Mouse (Mus musculus) CH12.LX (cell line): ENCODE data around the gene Gprasp1.

ENCODE experiments used
- CHD1 ChIP-seq: IDR thresholded peaks from 2 replicates; pipeline ENCODE4 v1.6.1; 2012; ENCODE audit warnings: low read depth, low read length, improper control_type of control experiment, inconsistent platforms
- CTCF ChIP-seq, 2 experiments: IDR thresholded peaks in 1 of 2; conservative IDR thresholded peaks in 1 of 2; 2 replicates each; pipeline ENCODE4 v1.5.1; 2011 to 2012; ENCODE audit warnings: low read depth in 2 of 2, low read length in 2 of 2, improper control_type of control experiment in 1 of 2, inconsistent platforms in 1 of 2, mild to moderate bottlenecking in 1 of 2, moderate library complexity in 1 of 2
- EP300 ChIP-seq: IDR thresholded peaks from 2 replicates; pipeline ENCODE4 v1.6.1; 2011; ENCODE audit warnings: low read length, improper control_type of control experiment
- POLR2A ChIP-seq: IDR thresholded peaks from 2 replicates; pipeline ENCODE4 v1.6.1; 2011; ENCODE audit warnings: low read depth, mild to moderate bottlenecking, improper control_type of control experiment, low read length
- SMC3 ChIP-seq: IDR thresholded peaks from 2 replicates; pipeline ENCODE4 v1.6.1; 2011; ENCODE audit warnings: low read depth, low read length, improper control_type of control experiment
- TCF12 ChIP-seq: IDR thresholded peaks from 2 replicates; pipeline ENCODE4 v1.6.1; 2014; ENCODE audit warnings: low read depth, mild to moderate bottlenecking, inconsistent platforms, low read length, improper control_type of control experiment
- ZNF384 ChIP-seq: IDR thresholded peaks from 2 replicates; pipeline ENCODE4 v1.6.1; 2012; ENCODE audit warnings: low read depth, low read length, improper control_type of control experiment, inconsistent platforms

DNA sequence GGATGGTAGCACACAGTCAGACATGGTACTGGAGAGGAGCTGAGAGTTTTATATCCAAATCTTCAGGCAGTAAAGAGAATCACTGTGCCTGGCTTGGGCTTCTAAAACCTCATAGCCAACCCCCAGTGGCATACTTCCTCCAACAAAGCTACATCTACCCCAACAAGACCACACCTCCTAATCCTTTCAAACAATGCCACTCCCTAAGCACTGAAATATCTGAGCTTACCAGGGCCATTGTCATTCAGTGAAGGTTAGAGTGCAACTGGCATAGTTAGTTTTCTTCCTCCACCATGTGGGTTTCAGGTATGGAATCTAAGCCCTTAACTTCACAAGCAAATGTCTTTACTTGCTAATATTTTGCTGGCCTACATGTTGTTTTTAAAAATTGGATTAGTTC, 49.0 kb downstream of the Gprasp1 start:
- TF ChIP-seq CHD1 (no peak), EP300 (no peak), CTCF (conservative IDR thresholded peaks at IDR 0.05 in 1 of 2, IDR thresholded peaks at IDR 0.05 in 1 of 2; ENCODE audit: low read depth in 2 of 2, low read length in 2 of 2) (no peak), SMC3 (no peak), POLR2A (no peak), ZNF384 (no peak), TCF12 (no peak)
